Mouse (Mus musculus) spleen, embryonic (tissue): ENCODE results near the gene Kcnd2.
"Not testable (repeated sequence)": the region's sequence is repeated elsewhere in the genome, so short reads cannot be mapped to it uniquely, and the experiment has no call there.

Experiments used
- CTCF ChIA-PET: fragments of 350-600 bp; sonication (Branson Sonifier 250); formaldehyde crosslinking; loops from one replicate; lab custom pipeline; 2022; lab: Charles Lee

Gene Kcnd2

GRCm38 (mm10) chr6:21215491-21216191, at the start of gene Kcnd2:
Gene Kcnd2 (plus strand): TSS chr6:21215503.
- CTCF ChIA-PET, result no interaction called here

- CTCF ChIA-PET, result no interaction called here
Measured at GRCm38 (mm10) chr6:21166611-21167010, 48.7 kb upstream of the Kcnd2 start.

- CTCF ChIA-PET, result no interaction called here
Measured at GRCm38 (mm10) chr6:21195341-21195740, 20.0 kb upstream of the Kcnd2 start.

- CTCF ChIA-PET, result no interaction called here
Measured at GRCm38 (mm10) chr6:21213865-21214672, 1.2 kb upstream of the Kcnd2 start.

- CTCF ChIA-PET, result no interaction called here
Measured at GRCm38 (mm10) chr6:21214673-21215490, 421 bp upstream of the Kcnd2 start.

GRCm38 (mm10) chr6:21216206-21217020, 1.1 kb downstream of the Kcnd2 start:
- CTCF ChIA-PET, result no interaction called here

GRCm38 (mm10) chr6:21217156-21217555, 1.9 kb downstream of the Kcnd2 start:
- CTCF ChIA-PET, result no interaction called here

- CTCF ChIA-PET, result no interaction called here
Measured at GRCm38 (mm10) chr6:21226124-21226523, 10.8 kb downstream of the Kcnd2 start.

- CTCF ChIA-PET, result no interaction called here
Measured at GRCm38 (mm10) chr6:21259031-21259430, 43.7 kb downstream of the Kcnd2 start.

GRCm38 (mm10) chr6:21267897-21268296, 52.6 kb downstream of the Kcnd2 start:
- CTCF ChIA-PET, result interaction anchor here (0.6 kb wide), 1 partner anchor 32 kb away, joined by 16 read pairs; no protein-coding TSS in a partner anchor

GRCm38 (mm10) chr6:21277343-21277933, 62.1 kb downstream of the Kcnd2 start:
- CTCF ChIA-PET, result no interaction called here

GRCm38 (mm10) chr6:21304943-21305342, 89.6 kb downstream of the Kcnd2 start:
- CTCF ChIA-PET, result no interaction called here

GRCm38 (mm10) chr6:21310159-21310558, 94.9 kb downstream of the Kcnd2 start:
- CTCF ChIA-PET, result no interaction called here

GRCm38 (mm10) chr6:21321407-21321806, 106.1 kb downstream of the Kcnd2 start:
- CTCF ChIA-PET, result no interaction called here

- CTCF ChIA-PET, result no interaction called here
Measured at GRCm38 (mm10) chr6:21322211-21322610, 106.9 kb downstream of the Kcnd2 start.

- CTCF ChIA-PET, result no interaction called here
Measured at GRCm38 (mm10) chr6:21325251-21325650, 109.9 kb downstream of the Kcnd2 start.

GRCm38 (mm10) chr6:21327081-21327737, 111.9 kb downstream of the Kcnd2 start:
- CTCF ChIA-PET, result no interaction called here

- CTCF ChIA-PET, result not testable (repeated sequence)
Measured at GRCm38 (mm10) chr6:21385298-21385697, 170.0 kb downstream of the Kcnd2 start.

GRCm38 (mm10) chr6:21391776-21392175, 176.5 kb downstream of the Kcnd2 start:
- CTCF ChIA-PET, result no interaction called here

- CTCF ChIA-PET, result no interaction called here
Measured at GRCm38 (mm10) chr6:21413656-21414055, 198.4 kb downstream of the Kcnd2 start.
